Mouse (Mus musculus): ENCODE measurements around the gene Olfr745.

- no peak for TF ChIP-seq CTCF (IDR thresholded peaks at IDR 0.05; ENCODE audit: low read depth)
- TF ChIP-seq EP300 (optimal IDR thresholded peaks at IDR 0.05) = no peak
These were observed 7.6 kb downstream of the Olfr745 start, which contains the start of gene Olfr746 for GRCm38 (mm10) chr14:50646783-50647182.
